Mouse (Mus musculus): ENCODE measurements at regions not wholly inside any gene's neighbourhood (a gene's known extent, or its start where the extent isn't known, plus 50 kb on each side); places are given as distances from the start of the nearest gene placed in this dataset.

DNA sequence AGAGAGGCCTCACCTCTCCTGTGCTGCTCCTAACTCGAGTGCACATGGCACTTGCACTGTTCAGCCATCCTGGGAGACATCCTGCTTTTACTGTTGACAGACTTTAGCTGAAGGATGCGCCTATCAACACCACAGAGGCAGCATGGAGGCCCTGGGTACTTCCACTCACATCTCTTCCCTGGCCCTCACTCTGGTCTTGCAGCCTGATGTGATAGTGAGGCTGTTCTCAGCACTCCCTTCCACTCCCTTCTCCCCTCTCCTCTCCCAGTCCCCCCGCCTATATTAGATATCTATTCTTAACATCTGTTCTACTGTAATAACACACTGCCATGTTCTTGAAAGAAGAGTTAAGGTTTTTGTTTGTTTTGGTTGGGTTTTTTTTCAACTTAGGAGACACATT is 50.2 kb upstream of the Bod1 start:
- WGBS, result 69% methylated on average over 3 of the region's 3 CpGs
- Histone ChIP-seq H3K9me3 (ENCODE audit: control insufficient read depth, low read length) (no peaks in the 10 kb centered on the region), H3K9ac (ENCODE audit: low read depth, low read length) (no peak overlapping the region), H3K4me1 (replicated peaks; ENCODE audit: control insufficient read depth, insufficient read depth, low read length) (no peaks in the 10 kb centered on the region), H3K4me3 (ENCODE audit: low read depth, low read length) (no peak overlapping the region), H3K27me3 (ENCODE audit: control insufficient read depth, insufficient read depth, low read length) (no peaks in the 10 kb centered on the region), H3K27ac (ENCODE audit: low read depth, low read length) (no peak overlapping the region), H3K36me3 (ENCODE audit: control insufficient read depth, insufficient read depth, low read length) (no peaks in the 10 kb centered on the region), H3K4me2 (replicated peaks; ENCODE audit: low read depth, low read length) (no peak overlapping the region)
- DNase-seq (ENCODE audit: low spot score), result no peak
- no peak for ATAC-seq (ENCODE audit: low FRiP score)

- 88% methylated on average over 1 of the region's 1 CpGs for WGBS
- Histone ChIP-seq H3K4me3 (ENCODE audit: low read depth, low read length) (no peak overlapping the region), H3K9ac (ENCODE audit: low read depth, low read length) (no peak overlapping the region), H3K9me3 (ENCODE audit: control insufficient read depth, low read length) (no peaks in the 10 kb centered on the region), H3K27ac (ENCODE audit: low read depth, low read length) (no peak overlapping the region), H3K4me2 (replicated peaks; ENCODE audit: low read depth, low read length) (no peak overlapping the region), H3K36me3 (ENCODE audit: control insufficient read depth, insufficient read depth, low read length) (no peaks in the 10 kb centered on the region), H3K4me1 (replicated peaks; ENCODE audit: control insufficient read depth, insufficient read depth, low read length) (no peaks in the 10 kb centered on the region), H3K27me3 (ENCODE audit: control insufficient read depth, insufficient read depth, low read length) (no peaks in the 10 kb centered on the region)
- ATAC-seq (ENCODE audit: low FRiP score) (no peak), DNase-seq (ENCODE audit: low spot score) (no peak)
These were observed 52.8 kb upstream of the Bod1 start for GRCm38 (mm10) chr11:31724506-31724905.

DNA sequence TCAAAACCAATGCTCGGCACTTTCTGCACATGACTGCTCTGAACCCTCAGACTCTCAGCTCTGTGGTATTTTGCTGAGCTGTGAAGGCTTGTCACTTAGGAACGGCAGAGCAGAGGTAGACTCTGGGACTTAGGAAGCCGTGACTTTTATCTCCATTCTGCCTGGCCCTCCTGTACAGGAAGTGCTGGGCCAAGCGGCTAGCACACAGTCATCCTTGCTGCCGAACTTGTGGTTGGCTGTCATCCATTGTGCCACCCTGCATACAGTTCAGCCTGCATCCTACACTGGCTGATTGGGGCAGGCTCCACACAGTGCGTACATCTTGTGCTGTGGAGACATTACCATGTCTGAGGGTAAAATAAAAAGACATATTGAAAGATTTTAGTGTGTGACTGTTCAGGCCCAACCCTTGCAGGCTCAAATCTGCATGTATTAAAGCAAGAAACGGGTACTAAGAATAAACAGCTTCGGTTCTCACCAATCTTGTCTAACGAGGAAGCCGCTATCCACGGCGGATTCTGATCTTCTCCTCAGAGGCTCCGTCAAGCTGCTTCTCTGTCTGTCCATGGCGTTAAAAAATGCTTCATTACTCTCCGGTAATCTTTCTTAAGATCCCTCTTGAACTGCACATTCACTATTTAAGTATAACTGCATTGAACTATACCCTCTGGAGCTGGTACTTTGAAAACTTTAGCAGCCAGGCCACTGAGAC is 54.4 kb upstream of the Bod1 start:
- H3K36me3 ChIP-seq (ENCODE audit: control insufficient read depth, insufficient read depth, low read length), result no peaks in the 10 kb centered on the region
- no peak overlapping the region for H3K4me2 ChIP-seq (replicated peaks; ENCODE audit: low read depth, low read length)
- DNase-seq (ENCODE audit: low spot score), result no peak
- H3K27me3 ChIP-seq (ENCODE audit: control insufficient read depth, insufficient read depth, low read length), result no peaks in the 10 kb centered on the region
- no peak for ATAC-seq (ENCODE audit: low FRiP score)
- H3K9ac ChIP-seq (ENCODE audit: low read depth, low read length), result no peak overlapping the region
- WGBS, result 90% methylated on average over 15 of the region's 15 CpGs
- no peaks in the 10 kb centered on the region for H3K4me1 ChIP-seq (replicated peaks; ENCODE audit: control insufficient read depth, insufficient read depth, low read length)
- no peaks in the 10 kb centered on the region for H3K9me3 ChIP-seq (ENCODE audit: control insufficient read depth, low read length)
- no peak overlapping the region for H3K27ac ChIP-seq (ENCODE audit: low read depth, low read length)
- H3K4me3 ChIP-seq (ENCODE audit: low read depth, low read length), result no peak overlapping the region

DNA sequence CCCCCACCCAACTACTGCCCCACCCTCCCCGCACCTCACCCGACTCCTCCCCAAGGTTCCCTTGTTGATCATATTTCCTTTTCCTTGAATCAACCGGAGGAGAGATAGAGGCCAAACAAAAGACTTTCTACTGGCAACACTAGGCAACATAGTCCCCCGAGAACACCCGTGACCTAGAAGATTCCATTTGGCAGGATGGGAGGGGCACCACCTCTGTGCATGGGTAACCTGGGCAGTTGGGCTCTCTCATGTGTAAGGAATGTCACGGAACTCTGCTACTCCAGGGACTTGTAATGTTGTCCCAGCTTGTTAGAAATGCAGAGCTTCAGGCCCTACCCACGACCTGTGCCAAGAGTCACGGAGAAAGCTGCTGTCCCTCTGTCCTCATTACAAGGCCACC is 55.6 kb upstream of the Bod1 start:
- DNase-seq (ENCODE audit: low spot score) (no peak), ATAC-seq (ENCODE audit: low FRiP score) (no peak)
- Histone ChIP-seq H3K9ac (ENCODE audit: low read depth, low read length) (no peak overlapping the region), H3K4me3 (ENCODE audit: low read depth, low read length) (no peak overlapping the region), H3K9me3 (ENCODE audit: control insufficient read depth, low read length) (no peaks in the 10 kb centered on the region), H3K4me1 (replicated peaks; ENCODE audit: control insufficient read depth, insufficient read depth, low read length) (no peaks in the 10 kb centered on the region), H3K27me3 (ENCODE audit: control insufficient read depth, insufficient read depth, low read length) (no peaks in the 10 kb centered on the region), H3K27ac (ENCODE audit: low read depth, low read length) (no peak overlapping the region), H3K4me2 (replicated peaks; ENCODE audit: low read depth, low read length) (no peak overlapping the region), H3K36me3 (ENCODE audit: control insufficient read depth, insufficient read depth, low read length) (no peaks in the 10 kb centered on the region)
- 88% methylated on average over 8 of the region's 8 CpGs for WGBS

DNA sequence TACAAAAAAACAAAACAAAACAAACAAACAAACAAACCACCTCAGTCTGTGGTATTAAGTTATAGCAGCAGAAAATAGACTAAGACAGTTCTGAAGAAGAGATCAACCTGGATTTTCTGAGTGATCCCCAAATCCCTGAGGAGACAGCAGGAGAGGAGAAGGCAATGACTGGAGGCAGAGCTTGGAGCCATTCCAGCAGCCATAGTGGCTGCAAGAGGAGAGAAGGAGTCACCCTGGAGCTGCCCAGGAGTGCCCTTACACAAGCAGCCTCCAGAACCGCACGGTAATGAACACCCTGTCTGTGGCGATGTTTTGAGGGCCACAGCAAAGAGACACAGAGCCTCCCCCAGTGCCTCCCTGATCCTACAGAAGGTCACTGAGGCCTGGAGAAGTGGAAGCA is 58.0 kb upstream of the Bod1 start:
- Histone ChIP-seq H3K9ac (ENCODE audit: low read depth, low read length) (no peak overlapping the region), H3K4me2 (replicated peaks; ENCODE audit: low read depth, low read length) (no peak overlapping the region), H3K4me3 (ENCODE audit: low read depth, low read length) (no peak overlapping the region), H3K27me3 (ENCODE audit: control insufficient read depth, insufficient read depth, low read length) (no peaks in the 10 kb centered on the region), H3K4me1 (replicated peaks; ENCODE audit: control insufficient read depth, insufficient read depth, low read length) (no peaks in the 10 kb centered on the region), H3K9me3 (ENCODE audit: control insufficient read depth, low read length) (no peaks in the 10 kb centered on the region), H3K36me3 (ENCODE audit: control insufficient read depth, insufficient read depth, low read length) (no peaks in the 10 kb centered on the region), H3K27ac (ENCODE audit: low read depth, low read length) (no peak overlapping the region)
- no peak for DNase-seq (ENCODE audit: low spot score)
- WGBS, result 76% methylated on average over 3 of the region's 3 CpGs
- ATAC-seq (ENCODE audit: low FRiP score), result no peak

GRCm38 (mm10) chr11:31730181-31730580 is 58.5 kb upstream of the Bod1 start:
- Histone ChIP-seq H3K27ac (ENCODE audit: low read depth, low read length) (no peak overlapping the region), H3K27me3 (ENCODE audit: control insufficient read depth, insufficient read depth, low read length) (no peaks in the 10 kb centered on the region), H3K9ac (ENCODE audit: low read depth, low read length) (no peak overlapping the region), H3K36me3 (ENCODE audit: control insufficient read depth, insufficient read depth, low read length) (no peaks in the 10 kb centered on the region), H3K4me3 (ENCODE audit: low read depth, low read length) (no peak overlapping the region), H3K4me1 (replicated peaks; ENCODE audit: control insufficient read depth, insufficient read depth, low read length) (no peaks in the 10 kb centered on the region; the same call in 1 of the 2 replicates), H3K4me2 (replicated peaks; ENCODE audit: low read depth, low read length) (no peak overlapping the region), H3K9me3 (ENCODE audit: control insufficient read depth, low read length) (no peaks in the 10 kb centered on the region)
- no peak for ATAC-seq (ENCODE audit: low FRiP score)
- WGBS, result 77% methylated on average over 4 of the region's 4 CpGs
- DNase-seq (ENCODE audit: low spot score), result no peak

- DNase-seq (ENCODE audit: low spot score) (no peak), ATAC-seq (ENCODE audit: low FRiP score) (no peak)
- Histone ChIP-seq H3K36me3 (ENCODE audit: control insufficient read depth, insufficient read depth, low read length) (no peaks in the 10 kb centered on the region), H3K9ac (ENCODE audit: low read depth, low read length) (no peak overlapping the region), H3K27me3 (ENCODE audit: control insufficient read depth, insufficient read depth, low read length) (no peaks in the 10 kb centered on the region), H3K4me1 (replicated peaks; ENCODE audit: control insufficient read depth, insufficient read depth, low read length) (no peaks in the 10 kb centered on the region; the same call in 1 of the 2 replicates), H3K27ac (ENCODE audit: low read depth, low read length) (no peak overlapping the region), H3K4me2 (replicated peaks; ENCODE audit: low read depth, low read length) (no peak overlapping the region), H3K4me3 (ENCODE audit: low read depth, low read length) (no peak overlapping the region), H3K9me3 (ENCODE audit: control insufficient read depth, low read length) (no peaks in the 10 kb centered on the region)
- 31% methylated on average over 3 of the region's 3 CpGs for WGBS
These were observed 59.0 kb upstream of the Bod1 start for GRCm38 (mm10) chr11:31730680-31731079.

DNA sequence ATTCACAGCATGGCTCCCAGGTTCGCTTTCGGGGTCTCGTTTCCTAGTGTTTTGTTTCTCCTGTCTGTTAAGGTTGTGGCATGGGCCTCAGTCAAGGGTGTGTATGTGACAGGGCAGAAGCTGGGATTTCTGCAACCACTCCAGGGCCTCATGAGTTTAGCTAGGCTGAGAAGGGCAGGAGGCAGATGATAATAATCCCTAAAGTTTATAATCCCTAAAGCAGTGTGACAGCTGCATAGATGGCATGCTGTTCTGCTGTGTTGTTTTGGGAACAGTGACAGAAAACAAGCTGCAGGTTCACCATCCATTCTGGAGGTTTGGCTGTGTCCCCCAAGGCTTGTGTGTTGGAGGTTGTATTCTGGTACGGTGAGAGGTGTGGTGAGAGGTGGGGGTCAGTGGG is 59.8 kb upstream of the Bod1 start:
- Histone ChIP-seq H3K9me3 (ENCODE audit: control insufficient read depth, low read length) (no peaks in the 10 kb centered on the region), H3K4me3 (ENCODE audit: low read depth, low read length) (no peak overlapping the region), H3K4me1 (replicated peaks; ENCODE audit: control insufficient read depth, insufficient read depth, low read length) (no peaks in the 10 kb centered on the region; the same call in 1 of the 2 replicates), H3K9ac (ENCODE audit: low read depth, low read length) (no peak overlapping the region), H3K4me2 (replicated peaks; ENCODE audit: low read depth, low read length) (no peak overlapping the region), H3K36me3 (ENCODE audit: control insufficient read depth, insufficient read depth, low read length) (no peaks in the 10 kb centered on the region), H3K27ac (ENCODE audit: low read depth, low read length) (no peak overlapping the region), H3K27me3 (ENCODE audit: control insufficient read depth, insufficient read depth, low read length) (no peaks in the 10 kb centered on the region)
- ATAC-seq (ENCODE audit: low FRiP score) (no peak), DNase-seq (ENCODE audit: low spot score) (no peak)
- 63% methylated on average over 4 of the region's 4 CpGs for WGBS

GRCm38 (mm10) chr11:31732342-31732741 is 60.7 kb upstream of the Bod1 start:
- H3K9me3 ChIP-seq (ENCODE audit: control insufficient read depth, low read length), result no peaks in the 10 kb centered on the region
- H3K4me3 ChIP-seq (ENCODE audit: low read depth, low read length), result no peak overlapping the region
- H3K4me1 ChIP-seq (replicated peaks; ENCODE audit: control insufficient read depth, insufficient read depth, low read length), result no peaks in the 10 kb centered on the region; the same call in 1 of the 2 replicates
- WGBS, result 76% methylated on average over 3 of the region's 3 CpGs
- no peaks in the 10 kb centered on the region for H3K36me3 ChIP-seq (ENCODE audit: control insufficient read depth, insufficient read depth, low read length)
- no peaks in the 10 kb centered on the region for H3K27me3 ChIP-seq (ENCODE audit: control insufficient read depth, insufficient read depth, low read length)
- H3K4me2 ChIP-seq (replicated peaks; ENCODE audit: low read depth, low read length), result no peak overlapping the region
- no peak overlapping the region for H3K27ac ChIP-seq (ENCODE audit: low read depth, low read length)
- ATAC-seq (ENCODE audit: low FRiP score) (no peak), DNase-seq (ENCODE audit: low spot score) (no peak)
- no peak overlapping the region for H3K9ac ChIP-seq (ENCODE audit: low read depth, low read length)

Data from hindbrain, embryonic 11.5 days (tissue).